Mouse (Mus musculus) lung, embryonic 14.5 days (tissue): ENCODE results near the gene Tsnaxip1. TPM values are rescaled to one million over a fixed set of nuclear protein-coding genes. Genes with fewer than 3 reads are reported as not detected.

Experiments used
- ATAC-seq: fragments of 200-750 bp; cut with Nextera tagmentation; 2 replicates; pipeline ENCODE4 v1.8.0; 2017; ENCODE audit warnings: mild to moderate bottlenecking, moderate TSS enrichment, moderate library complexity; ENCODE audit not compliant: insufficient read depth
- DNase-seq: peaks from one replicate; pipeline ENCODE4 v3.0.0-alpha.2; 2015
- H3K27ac ChIP-seq: fragments of 300-500 bp; sonication (generic); 2 replicates; pipeline ENCODE4 v1.5.1; 2014; ENCODE audit warnings: low read depth, mild to moderate bottlenecking, moderate library complexity
- H3K27me3 ChIP-seq: fragments of 300-500 bp; sonication (generic); 2 replicates; pipeline ENCODE4 v1.6.1; 2014; ENCODE audit warnings: low read length, control low read depth; ENCODE audit not compliant: insufficient read depth
- H3K36me3 ChIP-seq: fragments of 300-500 bp; sonication (generic); 2 replicates; pipeline ENCODE4 v1.6.1; 2014; ENCODE audit warnings: control low read depth; ENCODE audit not compliant: insufficient read depth
- H3K4me1 ChIP-seq: fragments of 300-500 bp; sonication (generic); 2 replicates; pipeline ENCODE4 v1.6.1; 2014; ENCODE audit warnings: antibody characterized with exemption, control low read depth; ENCODE audit not compliant: insufficient read depth
- H3K4me2 ChIP-seq: fragments of 300-500 bp; sonication (generic); 2 replicates; pipeline ENCODE4 v1.6.1; 2014; ENCODE audit warnings: mild to moderate bottlenecking
- H3K4me3 ChIP-seq: fragments of 300-500 bp; sonication (generic); 2 replicates; pipeline ENCODE4 v1.5.1; 2014; ENCODE audit warnings: low read depth, low read length
- H3K9ac ChIP-seq: fragments of 300-500 bp; sonication (generic); 2 replicates; pipeline ENCODE4 v1.6.1; 2014
- H3K9me3 ChIP-seq: fragments of 300-500 bp; sonication (generic); 2 replicates; pipeline ENCODE4 v1.6.1; 2016; ENCODE audit warnings: low read depth, low read length, control low read depth
- CTCF ChIP-seq: IDR thresholded peaks from 2 replicates; pipeline ENCODE4 v1.5.1; 2016; ENCODE audit warnings: antibody characterized with exemption, low read depth
- WGBS: fragments of 180-500 bp; shearing (Covaris S2); extraction: QIAGEN DNeasy Blood & Tissue Kit; methylation state at CpG from one replicate; pipeline ENCODE4 v1.1.7; 2014; 5-methylcytosine and 5-hydroxymethylcytosine counted together
- polyA plus RNA-seq: library from polyadenylated mRNA; unstranded; fragments of >200 nt; fragmentation: Nextera tagmentation; extraction: Ambion mirVana; gene quantifications from 2 replicates; pipeline ENCODE4 v1.2.1, GENCODE M21; 2014

Tsnaxip1 gene
- polyA plus RNA-seq, 1 experiment from 2014 or later, result 0.09 TPM

DNA sequence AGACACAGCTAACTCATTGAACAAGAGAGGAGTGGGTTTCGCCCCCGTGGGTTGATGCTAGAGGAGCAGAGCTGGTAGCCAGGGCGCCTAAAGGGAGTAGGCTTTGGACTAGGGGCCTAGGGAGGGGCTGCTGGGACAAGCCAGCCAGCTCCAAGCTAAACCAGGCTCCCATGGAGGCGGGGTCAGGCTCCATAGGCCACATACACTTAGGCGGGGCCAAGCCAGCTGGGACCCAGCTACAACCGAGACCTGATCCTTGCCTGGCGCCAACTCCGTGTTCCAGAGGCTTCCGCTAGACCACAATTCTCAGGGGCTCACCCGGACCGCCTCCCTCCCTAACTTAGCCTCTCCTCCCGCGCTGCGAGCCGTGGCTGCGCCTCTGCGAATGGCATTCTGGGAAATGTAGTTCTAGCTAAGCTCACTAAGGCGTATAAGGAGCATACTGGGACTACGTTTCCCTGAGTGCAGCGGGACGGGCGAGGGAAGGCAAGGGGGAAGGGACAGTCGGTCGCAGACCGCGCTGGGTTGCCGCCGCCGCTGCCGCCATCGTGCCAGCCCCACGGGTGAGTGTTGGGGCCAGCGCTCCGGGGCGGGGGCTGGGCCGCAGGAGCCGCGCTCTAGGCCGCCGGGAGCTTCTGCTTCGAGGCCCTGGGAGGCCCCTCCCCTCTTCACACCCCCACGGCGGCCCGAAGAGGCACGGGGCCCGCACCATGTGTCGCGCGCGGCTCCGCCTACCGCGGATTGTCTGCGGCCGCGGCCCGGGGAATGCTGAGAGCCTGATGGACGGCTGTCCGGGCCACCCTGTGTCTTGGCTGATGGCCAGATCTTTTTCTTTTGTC is 32.8 kb downstream of the Tsnaxip1 start, which contains the start of gene Nutf2:
Gene Nutf2 (plus strand): TSS at position 438 of the 839 bp plus-strand sequence.
- under 1% methylated on average over 53 of the region's 59 CpGs for WGBS
- no peak for TF ChIP-seq CTCF
- Histone ChIP-seq H3K9me3 (no peaks in the 10 kb centered on the region), H3K4me2 (peak within 1 kb of the TSS; percentile 92), H3K27ac (peak within 1 kb of the TSS; percentile 92), H3K27me3 (no peaks in the 10 kb centered on the region), H3K9ac (peak within 1 kb of the TSS; percentile 96), H3K4me1 (peaks cover 19% of the 10 kb centered on the region), H3K4me3 (peak within 1 kb of the TSS; percentile 98), H3K36me3 (peaks cover 12% of the 10 kb centered on the region; the same call in 1 of the 2 replicates)
- ATAC-seq (peak; percentile 98), DNase-seq (peak; percentile 99)

DNA sequence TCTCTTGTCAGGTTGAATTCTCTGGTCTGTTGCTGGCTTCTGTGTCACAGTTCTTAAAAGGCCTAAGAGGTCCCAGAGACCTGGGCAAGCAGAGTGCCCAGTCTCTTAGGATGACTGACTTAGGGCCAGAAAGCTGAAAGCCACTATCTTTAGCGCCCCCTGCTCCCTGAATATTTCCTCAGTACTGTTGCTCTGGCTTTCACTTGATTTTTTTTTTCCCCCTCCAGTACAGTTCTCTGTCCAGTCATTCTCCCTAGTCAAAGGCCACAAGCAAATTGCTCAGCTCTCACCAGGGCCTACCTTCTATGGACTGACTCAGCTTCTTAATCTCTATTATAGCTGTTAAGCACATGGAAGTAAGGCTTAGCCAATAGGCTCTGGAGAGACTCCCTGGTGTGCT is 34.4 kb downstream of the Tsnaxip1 start:
- Histone ChIP-seq H3K9me3 (no peaks in the 10 kb centered on the region), H3K4me3 (peak overlapping the region; percentile 98), H3K4me1 (peaks cover 8% of the 10 kb centered on the region), H3K27ac (no peak overlapping the region), H3K4me2 (peak overlapping the region; percentile 92), H3K36me3 (peaks cover 28% of the 10 kb centered on the region), H3K9ac (peak overlapping the region; percentile 96), H3K27me3 (no peaks in the 10 kb centered on the region)
- TF ChIP-seq CTCF, result peak; percentile 53
- ATAC-seq (no peak), DNase-seq (peak; percentile 72)
- WGBS, result 13% methylated on average over 1 of the region's 1 CpGs

- no peak overlapping the region for H3K9ac ChIP-seq
- peak; percentile 48 for TF ChIP-seq CTCF
- ATAC-seq, result no peak
- peak; percentile 28 for DNase-seq
- no peaks in the 10 kb centered on the region for H3K9me3 ChIP-seq
- 80% methylated on average over 6 of the region's 6 CpGs for WGBS
- H3K36me3 ChIP-seq, result peaks cover 69% of the 10 kb centered on the region
- H3K27ac ChIP-seq, result no peak overlapping the region
- H3K27me3 ChIP-seq, result no peaks in the 10 kb centered on the region
- H3K4me3 ChIP-seq, result no peak overlapping the region
- H3K4me1 ChIP-seq, result peaks cover 4% of the 10 kb centered on the region; the same call in 1 of the 2 replicates
- no peak overlapping the region for H3K4me2 ChIP-seq
Measured at GRCm38 (mm10) chr8:105866364-105867029, 39.0 kb downstream of the Tsnaxip1 start.

DNA sequence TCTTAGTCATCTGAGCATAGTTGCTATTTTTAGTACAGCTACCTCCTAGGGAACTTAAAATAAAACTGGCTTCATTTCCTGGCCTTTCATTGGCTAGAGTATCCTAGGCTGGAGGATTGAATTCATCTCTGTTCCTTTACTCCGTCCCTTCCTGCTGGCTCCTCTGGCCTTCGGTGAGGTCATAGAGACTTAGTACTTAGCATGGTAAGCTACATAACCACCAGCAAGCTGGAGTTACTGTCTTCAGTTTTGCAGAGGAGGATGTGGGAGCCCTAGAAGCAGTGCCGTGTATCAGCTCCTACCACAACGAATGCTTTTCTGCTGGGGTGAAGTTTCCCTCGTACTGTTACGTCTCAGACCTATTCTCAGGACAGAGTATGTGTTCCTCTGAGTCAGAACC is 46.8 kb downstream of the Tsnaxip1 start:
- no peak overlapping the region for H3K9ac ChIP-seq
- H3K27me3 ChIP-seq, result no peaks in the 10 kb centered on the region
- no peaks in the 10 kb centered on the region for H3K9me3 ChIP-seq
- 80% methylated on average over 6 of the region's 6 CpGs for WGBS
- H3K4me3 ChIP-seq, result no peak overlapping the region
- ATAC-seq (no peak), DNase-seq (no peak)
- no peaks in the 10 kb centered on the region for H3K4me1 ChIP-seq
- H3K27ac ChIP-seq, result no peak overlapping the region
- peaks cover 92% of the 10 kb centered on the region for H3K36me3 ChIP-seq
- no peak overlapping the region for H3K4me2 ChIP-seq
- no peak for TF ChIP-seq CTCF

- Histone ChIP-seq H3K9ac (peak within 1 kb of the TSS; percentile 88), H3K9me3 (no peaks in the 10 kb centered on the region), H3K4me2 (peak within 1 kb of the TSS; percentile 90), H3K4me3 (peak within 1 kb of the TSS; percentile 83), H3K27me3 (no peaks in the 10 kb centered on the region), H3K27ac (peak within 1 kb of the TSS; percentile 59; the same call in 1 of the 2 replicates), H3K4me1 (peaks cover 3% of the 10 kb centered on the region), H3K36me3 (peaks cover 59% of the 10 kb centered on the region)
- ATAC-seq (peak; percentile 89), DNase-seq (peak; percentile 93)
- TF ChIP-seq CTCF, result no peak
- WGBS, result under 1% methylated on average over 45 of the region's 45 CpGs
Measured at GRCm38 (mm10) chr8:105880754-105881520, 53.4 kb downstream of the Tsnaxip1 start, which contains the start of gene Edc4. Edc4 (plus strand) TSS chr8:105880881.

DNA sequence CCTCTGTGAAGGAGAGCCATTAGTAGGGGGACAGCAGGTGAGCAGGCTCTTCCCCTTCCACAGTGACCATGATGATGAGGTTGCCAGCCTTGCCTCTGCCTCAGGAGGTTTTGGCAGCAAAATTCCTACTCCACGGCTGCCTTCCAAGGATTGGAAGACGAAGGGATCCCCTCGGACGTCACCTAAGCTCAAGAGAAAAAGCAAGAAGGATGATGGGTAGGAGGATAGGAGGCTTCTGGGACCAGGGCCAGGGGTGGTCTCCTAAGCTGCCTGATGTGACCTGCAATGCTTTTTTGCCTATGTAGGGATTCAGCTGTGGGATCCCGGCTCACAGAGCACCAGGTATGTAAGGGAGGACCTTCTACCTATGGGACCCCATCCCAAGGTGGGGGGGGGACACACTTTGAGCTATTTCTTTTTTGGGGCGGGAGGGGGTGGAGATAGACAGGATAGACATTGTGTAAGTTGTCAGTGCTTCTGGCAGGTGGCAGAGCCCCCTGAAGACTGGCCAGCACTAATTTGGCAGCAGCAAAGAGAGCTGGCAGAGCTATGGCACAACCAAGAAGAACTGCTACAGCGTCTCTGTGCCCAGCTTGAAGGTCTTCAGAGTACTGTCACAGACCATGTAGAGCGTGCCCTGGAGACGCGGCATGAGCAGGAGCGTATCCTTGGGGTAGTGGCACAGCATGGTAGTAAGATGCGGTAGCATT is 62.4 kb downstream of the Tsnaxip1 start:
- no peaks in the 10 kb centered on the region for H3K4me1 ChIP-seq
- WGBS, result 92% methylated on average over 12 of the region's 12 CpGs
- no peaks in the 10 kb centered on the region for H3K27me3 ChIP-seq
- no peak for TF ChIP-seq CTCF
- no peak for ATAC-seq
- no peak overlapping the region for H3K27ac ChIP-seq
- H3K4me3 ChIP-seq, result no peak overlapping the region
- no peak overlapping the region for H3K4me2 ChIP-seq
- H3K9ac ChIP-seq, result no peak overlapping the region
- peaks cover 86% of the 10 kb centered on the region for H3K36me3 ChIP-seq
- no peaks in the 10 kb centered on the region for H3K9me3 ChIP-seq
- no peak for DNase-seq
